Mouse (Mus musculus): Measurements from ENCODE around the gene Crybg2. TPM values are rescaled to one million over a fixed set of nuclear protein-coding genes. Genes with fewer than 3 reads are reported as not detected.
A peak's percentile ranks its signal among the peaks of the same experiment; 100 is the strongest.

Gene Crybg2
- polyA plus RNA-seq, 1 experiment: not detected

- Histone ChIP-seq H3K9me3 (no peaks in the 10 kb centered on the region), H3K36me3 (replicated peaks; ENCODE audit: low read length) (peaks cover 20% of the 10 kb centered on the region), H3K27me3 (replicated peaks) (no peaks in the 10 kb centered on the region), H3K4me3 (replicated peaks) (peak overlapping the region; percentile 89), H3K4me1 (peaks cover 75% of the 10 kb centered on the region)
- TF ChIP-seq GATA1 (IDR thresholded peaks at IDR 0.05; ENCODE audit: borderline replicate concordance, low read length) (no peak), FLI1 (IDR thresholded peaks at IDR 0.05; ENCODE audit: low read length) (no peak)
These were observed 32.0 kb downstream of the Crybg2 start for GRCm38 (mm10) chr4:134092382-134093288.

DNA sequence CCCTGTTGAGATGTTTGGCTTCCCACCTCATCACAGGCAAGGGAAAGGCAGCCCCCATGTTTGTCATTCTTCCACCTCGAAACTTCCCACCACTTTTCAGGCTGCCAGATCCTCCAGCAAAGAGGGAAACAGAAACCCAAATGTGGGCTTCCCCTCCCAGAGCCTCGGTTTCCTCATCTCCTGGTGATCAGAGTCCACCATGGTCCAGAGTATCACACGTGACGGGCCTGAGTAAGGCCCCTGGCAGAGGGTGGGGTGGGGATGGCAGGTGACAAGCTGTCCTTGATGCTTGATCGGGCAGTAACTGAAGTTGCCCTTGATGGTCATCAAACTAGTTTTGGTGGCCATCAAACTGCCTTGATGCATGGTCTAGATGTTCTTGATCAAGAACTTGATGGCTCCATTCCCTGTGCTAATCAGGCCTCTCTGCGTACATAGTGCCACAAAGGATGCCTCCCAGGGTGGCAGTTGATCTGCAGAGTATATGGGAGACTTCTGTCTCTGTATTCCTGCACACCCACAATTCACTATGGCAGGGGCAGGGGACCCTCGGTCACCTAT, 33.5 kb downstream of the Crybg2 start:
- Histone ChIP-seq H3K27me3 (replicated peaks) (no peaks in the 10 kb centered on the region), H3K9me3 (no peaks in the 10 kb centered on the region), H3K4me1 (peaks cover 75% of the 10 kb centered on the region), H3K36me3 (replicated peaks; ENCODE audit: low read length) (peaks cover 20% of the 10 kb centered on the region), H3K4me3 (replicated peaks) (peak overlapping the region; percentile 89)
- no peak for TF ChIP-seq FLI1 (IDR thresholded peaks at IDR 0.05; ENCODE audit: low read length)
- TF ChIP-seq GATA1 (IDR thresholded peaks at IDR 0.05; ENCODE audit: borderline replicate concordance, low read length): no peak

GRCm38 (mm10) chr4:134094923-134095547, 34.4 kb downstream of the Crybg2 start, which contains the start of gene Cd52:
Gene Cd52, minus strand, starts transcription at chr4:134095082.
- H3K4me1 ChIP-seq: peaks cover 78% of the 10 kb centered on the region
- no peaks in the 10 kb centered on the region for H3K27me3 ChIP-seq (replicated peaks)
- H3K4me3 ChIP-seq (replicated peaks): peak within 1 kb of the TSS; percentile 89

DNA sequence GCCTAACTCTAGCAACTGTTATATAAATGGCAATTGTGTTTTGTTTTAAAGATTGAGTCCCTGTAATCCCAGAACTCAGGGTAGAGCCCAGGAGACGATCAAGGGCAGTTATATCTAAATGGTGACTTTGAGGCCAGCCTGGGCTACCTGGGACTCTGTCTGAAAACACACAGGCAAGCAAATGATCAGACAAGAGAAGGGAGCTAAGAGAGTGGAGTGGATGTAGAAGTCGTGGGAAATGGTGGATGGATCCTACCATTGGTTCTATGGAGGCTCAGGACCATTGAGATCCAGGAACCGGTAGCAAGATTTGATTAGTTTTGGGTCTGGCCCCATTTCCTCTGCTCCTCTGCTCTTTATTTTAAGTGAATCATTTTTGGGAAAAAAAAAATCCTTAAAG, 35.5 kb downstream of the Crybg2 start:
- Histone ChIP-seq H3K36me3 (replicated peaks; ENCODE audit: low read length) (peaks cover 16% of the 10 kb centered on the region), H3K27me3 (replicated peaks) (no peaks in the 10 kb centered on the region), H3K4me3 (replicated peaks) (no peak overlapping the region), H3K4me1 (peaks cover 85% of the 10 kb centered on the region), H3K9me3 (no peaks in the 10 kb centered on the region)
- TF ChIP-seq FLI1 (IDR thresholded peaks at IDR 0.05; ENCODE audit: low read length) (no peak), GATA1 (IDR thresholded peaks at IDR 0.05; ENCODE audit: borderline replicate concordance, low read length) (no peak)

More at GRCm38 (mm10) chr4:134094923-134095547, 34.4 kb downstream of the Crybg2 start, which contains the start of gene Cd52:
- Histone ChIP-seq H3K36me3 (replicated peaks; ENCODE audit: low read length) (peaks cover 20% of the 10 kb centered on the region), H3K9me3 (no peaks in the 10 kb centered on the region)
- TF ChIP-seq FLI1 (IDR thresholded peaks at IDR 0.05; ENCODE audit: low read length) (no peak), GATA1 (IDR thresholded peaks at IDR 0.05; ENCODE audit: borderline replicate concordance, low read length) (no peak)

DNA sequence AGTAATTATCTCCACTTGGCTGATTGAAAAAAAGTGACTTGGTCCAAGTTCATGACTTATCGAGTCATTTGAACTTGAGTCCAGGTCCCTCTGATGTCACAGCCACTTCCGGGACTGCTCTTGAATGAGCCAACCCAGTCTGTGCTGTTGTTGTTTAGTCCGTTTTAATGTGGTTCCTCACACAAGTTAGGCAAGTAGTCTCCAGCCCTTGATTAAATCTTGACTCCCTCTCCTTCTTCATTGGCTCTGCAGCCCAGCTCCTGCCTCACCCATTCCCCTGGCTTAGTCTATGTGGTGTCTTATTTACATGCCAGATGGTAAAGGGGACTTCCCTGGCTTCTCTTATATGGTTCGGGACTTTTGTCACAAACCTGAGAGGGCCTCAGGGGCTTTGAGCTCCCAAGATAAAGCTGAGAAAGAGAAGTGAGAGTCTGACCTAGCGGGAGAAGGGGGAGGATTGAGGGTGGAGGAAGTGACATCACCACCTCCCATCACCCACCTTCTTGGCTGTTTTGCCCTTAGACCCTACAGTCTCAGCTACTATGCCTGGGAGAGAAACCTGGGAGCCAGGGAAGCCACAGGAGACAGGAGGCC, 36.5 kb downstream of the Crybg2 start:
- peaks cover 12% of the 10 kb centered on the region for H3K36me3 ChIP-seq (replicated peaks; ENCODE audit: low read length)
- no peaks in the 10 kb centered on the region for H3K27me3 ChIP-seq (replicated peaks)
- H3K4me1 ChIP-seq: peaks cover 82% of the 10 kb centered on the region

GRCm38 (mm10) chr4:134098628-134099027, 38.0 kb downstream of the Crybg2 start:
- Histone ChIP-seq H3K9me3 (no peaks in the 10 kb centered on the region), H3K27me3 (replicated peaks) (no peaks in the 10 kb centered on the region), H3K4me1 (peaks cover 80% of the 10 kb centered on the region), H3K4me3 (replicated peaks) (peak overlapping the region; percentile 54), H3K36me3 (replicated peaks; ENCODE audit: low read length) (peaks cover 1% of the 10 kb centered on the region)
- TF ChIP-seq GATA1 (IDR thresholded peaks at IDR 0.05; ENCODE audit: borderline replicate concordance, low read length): no peak
- TF ChIP-seq FLI1 (IDR thresholded peaks at IDR 0.05; ENCODE audit: low read length): no peak

More for the DNA sequence above, 36.5 kb downstream of the Crybg2 start:
- H3K4me3 ChIP-seq (replicated peaks): no peak overlapping the region
- no peak for TF ChIP-seq GATA1 (IDR thresholded peaks at IDR 0.05; ENCODE audit: borderline replicate concordance, low read length)
- TF ChIP-seq FLI1 (IDR thresholded peaks at IDR 0.05; ENCODE audit: low read length): no peak
- no peaks in the 10 kb centered on the region for H3K9me3 ChIP-seq

DNA sequence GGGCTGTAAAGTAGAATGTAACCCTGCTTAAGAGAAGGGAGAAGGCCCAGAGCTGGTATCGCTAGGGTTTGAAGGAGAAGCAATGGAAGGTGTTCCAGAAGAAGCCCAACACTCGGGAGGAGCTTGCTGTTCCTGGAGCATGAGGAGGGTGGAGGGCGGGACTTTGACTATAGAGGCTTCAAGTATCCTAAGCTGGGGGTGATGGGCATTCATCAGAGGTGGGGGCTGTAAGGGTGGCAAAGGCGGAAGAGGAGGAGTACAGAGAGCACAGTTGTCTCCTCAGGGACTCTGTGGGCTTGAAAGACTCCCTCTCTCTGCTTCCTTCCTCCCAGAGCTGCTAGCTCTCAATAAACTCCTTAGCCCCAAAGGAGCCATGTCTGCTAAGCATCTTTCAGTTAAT, 39.6 kb downstream of the Crybg2 start:
- Histone ChIP-seq H3K4me3 (replicated peaks) (no peak overlapping the region), H3K27me3 (replicated peaks) (no peaks in the 10 kb centered on the region), H3K36me3 (replicated peaks; ENCODE audit: low read length) (no peaks in the 10 kb centered on the region), H3K9me3 (no peaks in the 10 kb centered on the region), H3K4me1 (peaks cover 73% of the 10 kb centered on the region)
- TF ChIP-seq GATA1 (IDR thresholded peaks at IDR 0.05; ENCODE audit: borderline replicate concordance, low read length): no peak
- no peak for TF ChIP-seq FLI1 (IDR thresholded peaks at IDR 0.05; ENCODE audit: low read length)

- TF ChIP-seq FLI1 (IDR thresholded peaks at IDR 0.05; ENCODE audit: low read length): no peak
- no peak for TF ChIP-seq GATA1 (IDR thresholded peaks at IDR 0.05; ENCODE audit: borderline replicate concordance, low read length)
- Histone ChIP-seq H3K4me3 (replicated peaks) (peak within 1 kb of the TSS; percentile 95), H3K36me3 (replicated peaks; ENCODE audit: low read length) (no peaks in the 10 kb centered on the region), H3K9me3 (no peaks in the 10 kb centered on the region), H3K4me1 (peaks cover 76% of the 10 kb centered on the region), H3K27me3 (replicated peaks) (no peaks in the 10 kb centered on the region)
These were observed 41.5 kb downstream of the Crybg2 start, which contains the start of gene Ubxn11 for GRCm38 (mm10) chr4:134101979-134102741. Gene Ubxn11, plus strand, starts transcription at chr4:134102570.

- H3K9me3 ChIP-seq: no peaks in the 10 kb centered on the region
- peaks cover 76% of the 10 kb centered on the region for H3K4me1 ChIP-seq
- peaks cover 1% of the 10 kb centered on the region for H3K36me3 ChIP-seq (replicated peaks; ENCODE audit: low read length)
- H3K4me3 ChIP-seq (replicated peaks): peak overlapping the region; percentile 95
- H3K27me3 ChIP-seq (replicated peaks): no peaks in the 10 kb centered on the region
- no peak for TF ChIP-seq GATA1 (IDR thresholded peaks at IDR 0.05; ENCODE audit: borderline replicate concordance, low read length)
- no peak for TF ChIP-seq FLI1 (IDR thresholded peaks at IDR 0.05; ENCODE audit: low read length)
These were observed 42.1 kb downstream of the Crybg2 start for GRCm38 (mm10) chr4:134102742-134103119.
